Mouse (Mus musculus): ENCODE data around the gene Klk10. TPM values are rescaled to one million over a fixed set of nuclear protein-coding genes. Genes with fewer than 3 reads are reported as not detected.

Gene Klk10
- polyA plus RNA-seq, 1 experiment from 2014 or later: 0.06 TPM

DNA sequence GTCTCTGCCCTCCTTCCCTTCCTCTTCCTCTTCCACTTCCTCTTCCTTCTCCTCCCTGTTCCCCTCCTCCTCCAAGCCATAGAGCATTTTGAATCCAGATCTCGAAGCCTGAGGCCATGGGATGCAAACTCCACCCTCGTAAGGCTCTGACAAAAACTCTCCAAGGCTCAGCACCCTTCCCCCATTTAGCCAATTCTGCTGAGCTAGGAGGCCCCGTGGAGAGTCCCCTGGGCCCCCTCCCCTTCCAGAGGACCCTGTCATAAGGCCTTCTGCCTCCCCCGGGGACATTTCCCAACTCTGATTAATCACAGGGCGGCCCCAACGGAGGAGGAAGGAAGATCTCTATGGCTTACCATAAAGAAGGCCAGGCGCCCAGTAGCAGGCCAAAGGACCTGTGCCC is 10.8 kb downstream of the Klk10 start, which contains the start of gene Klk9:
Gene Klk9 (plus strand): TSS at position 301 of the 400 bp plus-strand sequence.
- Histone ChIP-seq H3K4me3 (replicated peaks) (no peak within 1 kb of the TSS), H3K4me1 (replicated peaks) (no peaks in the 10 kb centered on the region), H3K9ac (no peak within 1 kb of the TSS), H3K4me2 (no peak within 1 kb of the TSS), H3K27me3 (peaks cover 16% of the 10 kb centered on the region), H3K27ac (replicated peaks) (no peak within 1 kb of the TSS), H3K9me3 (replicated peaks) (no peaks in the 10 kb centered on the region), H3K36me3 (replicated peaks) (no peaks in the 10 kb centered on the region)
- 52% methylated on average over 7 of the region's 7 CpGs for WGBS (ENCODE audit: insufficient replicate concordance)
- ATAC-seq (ENCODE audit: insufficient read depth): no peak

DNA sequence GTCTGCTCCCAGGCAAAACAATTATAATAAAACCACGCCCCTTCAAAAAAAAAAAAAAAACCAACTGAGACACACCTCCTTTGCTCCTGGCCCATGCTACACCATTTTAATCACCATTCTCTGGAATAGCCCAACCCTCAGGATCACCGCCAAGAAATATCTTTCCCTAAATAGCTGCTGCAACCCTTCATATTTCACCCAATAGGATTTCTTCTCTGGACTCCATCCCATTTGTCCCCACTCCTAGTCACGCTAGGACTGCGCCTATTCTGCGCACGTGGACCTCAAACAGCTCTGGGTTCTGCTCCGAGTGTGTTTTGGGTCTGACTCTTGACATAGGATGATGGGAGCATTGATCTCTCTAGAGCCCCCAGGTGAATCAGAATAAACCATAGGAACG is 15.5 kb downstream of the Klk10 start:
- Histone ChIP-seq H3K4me2 (peak overlapping the region; percentile 62; the same call in 1 of the 2 replicates), H3K9ac (no peak overlapping the region), H3K27ac (replicated peaks) (no peak overlapping the region), H3K27me3 (peaks cover 30% of the 10 kb centered on the region), H3K9me3 (replicated peaks) (no peaks in the 10 kb centered on the region), H3K4me1 (replicated peaks) (peaks cover 3% of the 10 kb centered on the region; the same call in 1 of the 2 replicates), H3K36me3 (replicated peaks) (no peaks in the 10 kb centered on the region), H3K4me3 (replicated peaks) (no peak overlapping the region)
- ATAC-seq (ENCODE audit: insufficient read depth): no peak
- WGBS (ENCODE audit: insufficient replicate concordance): 13% methylated on average over 8 of the region's 8 CpGs

DNA sequence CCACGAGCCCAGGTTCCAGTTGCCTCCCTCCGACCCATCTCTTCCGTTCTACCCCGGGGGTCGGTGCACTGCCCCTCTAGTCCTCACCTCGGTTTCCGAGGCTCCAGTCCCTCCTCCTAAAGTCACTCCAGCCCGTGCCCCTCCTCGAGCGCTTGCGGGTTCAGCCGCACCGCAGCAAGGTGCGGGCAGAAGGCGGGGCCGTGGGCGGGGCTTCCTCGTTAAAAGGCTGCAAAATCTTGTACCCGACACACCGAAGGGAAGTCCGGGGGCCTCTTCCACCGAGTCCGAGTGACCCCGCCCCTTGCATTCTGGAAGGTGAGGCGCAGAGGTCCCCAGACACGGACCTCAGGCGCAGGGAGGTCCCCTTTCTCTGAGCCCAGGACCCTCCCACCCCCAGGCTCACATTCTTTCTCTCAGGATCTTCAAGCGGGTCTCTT is 16.5 kb downstream of the Klk10 start, which contains the start of gene Klk8:
Gene Klk8 (plus strand): TSS at position 245 of the 437 bp plus-strand sequence.
- Histone ChIP-seq H3K4me2 (peak within 1 kb of the TSS; percentile 62), H3K9me3 (replicated peaks) (no peaks in the 10 kb centered on the region), H3K27ac (replicated peaks) (no peak within 1 kb of the TSS), H3K36me3 (replicated peaks) (no peaks in the 10 kb centered on the region), H3K27me3 (peaks cover 30% of the 10 kb centered on the region), H3K4me3 (replicated peaks) (peak within 1 kb of the TSS; percentile 41), H3K4me1 (replicated peaks) (peaks cover 3% of the 10 kb centered on the region; the same call in 1 of the 2 replicates), H3K9ac (no peak within 1 kb of the TSS)
- ATAC-seq (ENCODE audit: insufficient read depth): no peak
- 0% methylated on average over 28 of the region's 28 CpGs for WGBS (ENCODE audit: insufficient replicate concordance)

DNA sequence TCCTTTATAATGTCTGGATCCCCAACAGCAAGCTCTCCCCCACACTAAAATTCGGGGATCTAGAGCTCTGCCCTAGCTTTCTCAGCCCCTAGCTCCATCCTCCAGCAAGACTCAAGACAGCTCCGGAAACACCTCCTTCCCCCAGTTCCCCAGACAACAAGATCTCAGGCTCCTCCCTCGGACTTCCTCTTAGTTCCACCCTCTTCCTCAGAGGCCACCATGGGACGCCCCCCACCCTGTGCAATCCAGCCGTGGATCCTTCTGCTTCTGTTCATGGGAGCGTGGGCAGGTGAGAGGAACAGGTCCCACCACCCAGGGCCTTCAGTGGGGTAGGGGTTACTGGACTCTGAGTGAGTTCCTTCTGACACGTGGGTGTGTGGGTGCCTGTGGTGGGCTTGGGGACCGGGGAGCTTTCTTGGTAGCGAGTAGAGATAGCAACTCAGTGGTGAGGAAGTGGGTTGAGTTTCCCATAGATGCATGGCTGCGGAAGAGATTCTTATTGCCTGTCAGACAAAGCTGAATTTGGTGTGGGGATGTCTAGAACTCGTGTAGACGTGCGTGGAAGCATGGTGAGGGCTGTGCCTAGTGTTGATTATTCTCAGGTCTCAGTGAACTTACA is 17.1 kb downstream of the Klk10 start:
- no peak for ATAC-seq (ENCODE audit: insufficient read depth)
- Histone ChIP-seq H3K4me2 (peak overlapping the region; percentile 62), H3K4me1 (replicated peaks) (peaks cover 3% of the 10 kb centered on the region; the same call in 1 of the 2 replicates), H3K27me3 (peaks cover 30% of the 10 kb centered on the region), H3K27ac (replicated peaks) (no peak overlapping the region), H3K9ac (no peak overlapping the region), H3K9me3 (replicated peaks) (no peaks in the 10 kb centered on the region), H3K4me3 (replicated peaks) (peak overlapping the region; percentile 41), H3K36me3 (replicated peaks) (no peaks in the 10 kb centered on the region)
- 7% methylated on average over 13 of the region's 13 CpGs for WGBS (ENCODE audit: insufficient replicate concordance)

DNA sequence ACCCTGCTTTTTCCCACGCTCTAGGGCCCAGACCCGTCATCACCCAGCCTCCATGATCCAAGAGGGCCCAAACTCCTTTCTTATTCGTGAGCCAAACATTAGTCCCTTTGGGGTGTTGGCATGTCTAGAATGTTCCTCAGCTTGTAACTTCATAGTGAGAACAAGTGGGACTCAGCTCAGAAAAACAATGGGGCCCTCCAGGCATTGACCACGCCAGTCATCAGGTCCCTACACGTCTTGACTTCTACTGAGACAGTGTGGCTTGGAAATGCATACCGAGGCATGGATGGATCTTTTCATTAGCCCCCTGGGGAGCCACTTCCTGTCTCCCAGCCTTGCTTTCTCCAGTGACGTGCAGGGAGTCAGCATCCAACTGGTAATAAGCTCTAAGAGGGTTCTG is 19.0 kb downstream of the Klk10 start:
- H3K9ac ChIP-seq: no peak overlapping the region
- 56% methylated on average over 7 of the region's 7 CpGs for WGBS (ENCODE audit: insufficient replicate concordance)
- peaks cover 30% of the 10 kb centered on the region for H3K27me3 ChIP-seq
- no peaks in the 10 kb centered on the region for H3K9me3 ChIP-seq (replicated peaks)
- ATAC-seq (ENCODE audit: insufficient read depth): no peak
- no peak overlapping the region for H3K4me2 ChIP-seq
- H3K4me1 ChIP-seq (replicated peaks): peaks cover 3% of the 10 kb centered on the region; the same call in 1 of the 2 replicates
- H3K36me3 ChIP-seq (replicated peaks): no peaks in the 10 kb centered on the region
- H3K27ac ChIP-seq (replicated peaks): no peak overlapping the region
- no peak overlapping the region for H3K4me3 ChIP-seq (replicated peaks)

DNA sequence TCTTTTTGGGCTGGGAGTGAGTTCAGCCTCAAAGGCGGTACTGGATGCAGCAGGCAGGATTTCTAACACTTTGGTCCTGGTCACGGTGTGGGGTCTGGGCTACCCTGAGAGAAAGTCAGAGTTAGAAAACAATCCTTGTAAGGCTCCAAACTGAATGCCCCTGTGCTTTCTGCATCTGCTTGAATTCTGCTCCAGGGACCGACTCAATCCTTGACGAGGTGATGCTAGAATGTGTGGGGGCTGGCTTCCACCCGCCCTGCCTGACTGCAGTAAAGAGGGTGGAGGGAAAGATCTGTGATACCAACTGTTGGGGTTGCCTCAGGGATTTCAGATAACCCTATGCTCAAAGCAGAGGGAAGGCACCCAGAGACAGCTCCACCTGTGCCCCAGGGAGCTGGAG is 30.2 kb downstream of the Klk10 start, which contains the start of gene Klk7:
Gene Klk7 (plus strand): TSS at position 301 of the 400 bp plus-strand sequence.
- H3K27ac ChIP-seq (replicated peaks): no peak within 1 kb of the TSS
- WGBS (ENCODE audit: insufficient replicate concordance): 40% methylated on average over 5 of the region's 5 CpGs
- no peak for ATAC-seq (ENCODE audit: insufficient read depth)

DNA sequence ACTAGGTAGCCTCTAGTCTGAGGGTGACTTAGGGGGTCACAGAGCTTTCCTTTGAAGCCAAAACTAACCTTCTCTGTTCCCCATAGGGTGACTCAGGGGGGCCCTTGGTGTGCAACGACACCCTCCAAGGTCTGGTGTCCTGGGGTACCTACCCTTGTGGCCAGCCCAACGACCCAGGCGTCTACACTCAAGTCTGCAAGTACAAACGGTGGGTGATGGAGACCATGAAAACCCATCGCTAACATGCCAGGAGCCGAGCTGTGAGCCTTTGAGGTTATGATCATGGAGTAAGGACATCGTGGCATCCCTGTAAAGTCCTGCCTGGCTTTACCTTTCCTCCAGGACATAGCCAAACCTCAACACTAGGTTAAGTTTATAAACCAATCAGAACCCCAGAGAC is 34.4 kb downstream of the Klk10 start:
- ATAC-seq (ENCODE audit: insufficient read depth): no peak
- H3K9me3 ChIP-seq (replicated peaks): no peaks in the 10 kb centered on the region
- H3K36me3 ChIP-seq (replicated peaks): no peaks in the 10 kb centered on the region
- H3K4me2 ChIP-seq: no peak overlapping the region
- H3K4me1 ChIP-seq (replicated peaks): no peaks in the 10 kb centered on the region
- no peak overlapping the region for H3K9ac ChIP-seq
- no peak overlapping the region for H3K4me3 ChIP-seq (replicated peaks)
- WGBS (ENCODE audit: insufficient replicate concordance): 59% methylated on average over 7 of the region's 7 CpGs
- H3K27me3 ChIP-seq: no peaks in the 10 kb centered on the region
- H3K27ac ChIP-seq (replicated peaks): no peak overlapping the region

More for the DNA sequence above, 30.2 kb downstream of the Klk10 start, which contains the start of gene Klk7:
- Histone ChIP-seq H3K4me2 (no peak within 1 kb of the TSS), H3K9me3 (replicated peaks) (no peaks in the 10 kb centered on the region), H3K9ac (no peak within 1 kb of the TSS), H3K4me3 (replicated peaks) (no peak within 1 kb of the TSS), H3K4me1 (replicated peaks) (no peaks in the 10 kb centered on the region), H3K36me3 (replicated peaks) (no peaks in the 10 kb centered on the region), H3K27me3 (no peaks in the 10 kb centered on the region)

DNA sequence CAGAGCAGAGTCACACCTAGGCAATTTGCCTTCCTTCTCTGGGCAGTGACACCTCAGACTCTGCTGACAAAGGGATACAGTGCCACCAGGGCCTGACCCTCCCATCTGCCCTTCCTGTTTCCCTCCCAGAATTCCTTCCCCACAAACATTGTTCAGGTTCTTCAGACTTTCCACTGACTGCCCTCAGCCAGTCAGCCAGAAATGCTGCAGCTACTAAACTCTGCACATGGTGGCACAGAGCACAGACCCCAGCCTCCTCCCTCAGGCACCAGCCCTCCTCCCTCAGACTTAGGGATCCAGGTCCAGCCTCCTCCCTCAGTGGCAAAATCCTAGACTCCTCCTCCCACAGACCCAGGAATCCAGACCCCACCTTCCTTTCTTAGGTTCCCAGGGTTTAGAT is 35.9 kb downstream of the Klk10 start:
- H3K4me1 ChIP-seq (replicated peaks): no peaks in the 10 kb centered on the region
- no peak overlapping the region for H3K4me3 ChIP-seq (replicated peaks)
- no peaks in the 10 kb centered on the region for H3K36me3 ChIP-seq (replicated peaks)
- no peaks in the 10 kb centered on the region for H3K9me3 ChIP-seq (replicated peaks)
- no peak overlapping the region for H3K9ac ChIP-seq
- H3K27me3 ChIP-seq: no peaks in the 10 kb centered on the region
- no peak overlapping the region for H3K4me2 ChIP-seq
- no peak for ATAC-seq (ENCODE audit: insufficient read depth)
- H3K27ac ChIP-seq (replicated peaks): no peak overlapping the region

DNA sequence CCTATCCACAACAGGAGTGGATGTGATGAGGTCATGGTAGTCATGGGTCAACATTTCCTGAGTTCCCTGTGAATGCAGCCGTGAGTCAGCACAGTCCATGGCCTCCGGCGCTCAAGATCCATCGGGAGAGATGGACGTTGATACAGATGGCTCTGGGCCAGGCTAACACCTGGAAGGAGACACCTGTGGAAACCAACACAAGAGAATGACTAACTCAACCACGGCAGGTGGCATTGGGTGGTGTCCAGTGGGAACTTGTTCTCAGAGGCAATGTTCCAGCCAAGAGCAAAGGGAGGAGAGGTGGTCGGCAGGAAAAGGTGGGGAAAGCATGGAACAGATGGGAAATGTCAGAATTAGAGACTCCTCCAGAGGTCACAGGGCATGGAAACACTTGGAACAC is 40.7 kb downstream of the Klk10 start:
- Histone ChIP-seq H3K4me3 (replicated peaks) (no peak overlapping the region), H3K27me3 (no peaks in the 10 kb centered on the region), H3K36me3 (replicated peaks) (no peaks in the 10 kb centered on the region), H3K4me2 (no peak overlapping the region), H3K9ac (no peak overlapping the region), H3K27ac (replicated peaks) (no peak overlapping the region), H3K9me3 (replicated peaks) (no peaks in the 10 kb centered on the region), H3K4me1 (replicated peaks) (no peaks in the 10 kb centered on the region)
- WGBS (ENCODE audit: insufficient replicate concordance): 75% methylated on average over 7 of the region's 7 CpGs
- ATAC-seq (ENCODE audit: insufficient read depth): no peak

DNA sequence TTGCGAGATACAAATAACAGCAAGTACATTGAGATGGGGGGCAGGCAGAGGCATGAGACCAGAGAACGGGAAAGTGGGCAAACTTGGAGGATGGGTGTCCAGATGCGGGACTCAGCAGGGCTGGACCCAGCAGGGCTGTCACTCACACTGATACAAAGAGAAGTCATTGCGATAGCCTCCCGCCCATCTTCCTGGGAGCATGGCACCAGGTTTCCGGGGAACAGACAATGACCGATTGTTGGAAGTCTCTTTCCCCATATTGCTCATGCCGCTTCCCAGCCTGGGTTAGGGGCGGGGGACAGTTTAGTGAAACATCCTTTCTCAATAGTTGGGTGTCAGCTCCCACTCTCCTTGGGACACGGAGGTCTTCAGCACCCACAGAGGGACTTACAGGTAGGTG is 43.4 kb downstream of the Klk10 start, which contains the start of gene Klk6:
Gene Klk6 (plus strand): TSS at position 301 of the 400 bp plus-strand sequence.
- Histone ChIP-seq H3K4me2 (no peak within 1 kb of the TSS), H3K27me3 (no peaks in the 10 kb centered on the region), H3K4me1 (replicated peaks) (no peaks in the 10 kb centered on the region), H3K36me3 (replicated peaks) (no peaks in the 10 kb centered on the region), H3K27ac (replicated peaks) (no peak within 1 kb of the TSS), H3K9ac (no peak within 1 kb of the TSS), H3K4me3 (replicated peaks) (no peak within 1 kb of the TSS), H3K9me3 (replicated peaks) (no peaks in the 10 kb centered on the region)
- ATAC-seq (ENCODE audit: insufficient read depth): no peak
- WGBS (ENCODE audit: insufficient replicate concordance): 66% methylated on average over 10 of the region's 10 CpGs

DNA sequence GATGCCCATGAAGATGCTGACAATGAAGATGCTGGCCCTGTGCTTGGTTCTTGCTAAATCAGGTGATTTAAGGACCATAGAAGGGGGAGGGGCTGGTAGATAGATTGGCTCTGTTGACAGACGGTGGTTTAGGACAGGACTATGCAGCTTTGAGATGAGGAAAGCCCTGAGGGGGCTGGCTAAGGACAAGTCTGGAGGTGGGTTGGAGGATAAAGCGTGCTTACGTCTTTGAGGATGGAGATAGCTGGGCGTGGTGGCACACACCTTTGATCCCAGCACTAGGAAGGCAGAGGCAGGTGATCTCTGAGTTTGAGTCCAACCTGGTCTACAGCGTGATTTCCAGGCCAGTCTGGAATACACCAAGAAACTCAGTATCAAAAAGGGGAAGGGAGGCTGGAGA is 45.2 kb downstream of the Klk10 start:
- H3K4me2 ChIP-seq: no peak overlapping the region
- no peak overlapping the region for H3K9ac ChIP-seq
- ATAC-seq (ENCODE audit: insufficient read depth): no peak
- H3K9me3 ChIP-seq (replicated peaks): no peaks in the 10 kb centered on the region
- WGBS (ENCODE audit: insufficient replicate concordance): 58% methylated on average over 5 of the region's 5 CpGs
- H3K36me3 ChIP-seq (replicated peaks): no peaks in the 10 kb centered on the region
- no peaks in the 10 kb centered on the region for H3K27me3 ChIP-seq
- no peaks in the 10 kb centered on the region for H3K4me1 ChIP-seq (replicated peaks)
- no peak overlapping the region for H3K4me3 ChIP-seq (replicated peaks)
- H3K27ac ChIP-seq (replicated peaks): no peak overlapping the region

DNA sequence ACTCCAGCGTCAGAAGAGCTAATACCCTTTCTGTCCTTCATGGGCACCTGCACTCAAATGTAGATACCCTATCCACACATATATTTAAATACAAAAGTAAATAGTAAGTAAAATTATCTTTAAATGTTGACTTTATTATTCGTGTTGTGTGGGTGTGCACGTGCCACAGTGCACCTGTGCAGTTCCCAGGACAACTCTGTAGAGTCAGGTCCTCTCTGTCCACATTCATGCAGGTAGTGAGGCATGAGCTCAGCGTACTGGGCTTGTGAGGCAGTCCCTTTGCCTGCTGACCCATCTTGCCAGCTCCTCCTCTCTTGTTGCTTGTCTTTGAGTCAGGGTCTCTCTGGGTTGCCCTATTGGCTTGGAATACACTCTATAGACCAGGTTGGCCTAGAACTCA is 46.9 kb downstream of the Klk10 start:
- Histone ChIP-seq H3K4me3 (replicated peaks) (no peak overlapping the region), H3K9me3 (replicated peaks) (no peaks in the 10 kb centered on the region), H3K36me3 (replicated peaks) (no peaks in the 10 kb centered on the region), H3K27ac (replicated peaks) (no peak overlapping the region), H3K9ac (no peak overlapping the region), H3K27me3 (no peaks in the 10 kb centered on the region), H3K4me2 (no peak overlapping the region), H3K4me1 (replicated peaks) (no peaks in the 10 kb centered on the region)
- ATAC-seq (ENCODE audit: insufficient read depth): no peak
- 51% methylated on average over 4 of the region's 4 CpGs for WGBS (ENCODE audit: insufficient replicate concordance)

Measured in liver, embryonic 15.5 days (tissue).